Mouse (Mus musculus) gastrocnemius, postnatal 4 days (tissue): ENCODE measurements at regions not wholly inside any gene's neighbourhood (a gene's known extent, or its start where the extent isn't known, plus 50 kb on each side); places are given as distances from the start of the nearest gene placed in this dataset.

ENCODE experiments used
- DNase-seq, 2 experiments: peaks; one replicate each; pipeline ENCODE4 v3.0.0; 2021 to 2022; ENCODE audit warnings: low spot score in 2 of 2, mixed read lengths in 2 of 2

GRCm38 (mm10) chr12:110387056-110387455, 59.9 kb upstream of the Ppp2r5c start:
- DNase-seq, result no peak

DNA sequence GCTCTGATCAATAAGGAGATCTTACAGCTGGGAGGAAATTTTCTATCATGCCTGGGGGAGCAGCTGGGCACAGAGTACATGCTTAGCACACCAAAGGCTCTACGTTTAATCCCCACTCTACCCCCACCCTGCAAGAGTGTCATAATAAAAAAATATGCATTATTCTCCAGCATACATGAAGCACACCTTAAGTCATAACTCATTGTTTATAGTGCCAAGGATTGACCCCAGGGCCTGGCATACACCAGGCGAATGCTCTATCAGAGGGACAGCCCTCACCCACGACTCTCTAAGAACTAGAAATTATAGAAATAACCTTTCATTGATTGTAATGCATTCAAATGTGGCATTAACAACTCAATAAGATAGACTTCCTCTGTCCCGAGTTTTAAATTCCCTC, 59.4 kb upstream of the Ppp2r5c start:
- no peak for DNase-seq

GRCm38 (mm10) chr12:110389439-110389838, 57.5 kb upstream of the Ppp2r5c start:
- no peak for DNase-seq

DNA sequence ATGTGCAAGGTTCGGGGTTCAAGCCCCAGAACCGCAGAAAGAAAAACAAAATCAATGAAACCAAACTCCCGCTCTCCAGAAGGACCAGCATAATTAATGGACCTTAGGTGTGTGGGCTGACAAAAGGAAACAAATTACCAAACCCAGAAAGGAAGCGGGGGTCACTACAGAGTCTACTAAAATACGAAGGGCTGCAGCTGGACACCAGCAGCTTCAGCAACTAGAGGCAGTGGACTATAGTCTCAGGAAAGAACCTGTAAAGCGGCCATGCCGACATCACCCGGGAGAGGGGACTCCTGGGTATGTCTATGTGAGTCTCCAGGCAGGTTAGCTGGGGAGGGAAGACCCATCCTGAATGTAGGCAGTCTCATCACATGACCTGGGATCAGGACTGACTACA, 55.5 kb upstream of the Ppp2r5c start:
- DNase-seq, result no peak

DNA sequence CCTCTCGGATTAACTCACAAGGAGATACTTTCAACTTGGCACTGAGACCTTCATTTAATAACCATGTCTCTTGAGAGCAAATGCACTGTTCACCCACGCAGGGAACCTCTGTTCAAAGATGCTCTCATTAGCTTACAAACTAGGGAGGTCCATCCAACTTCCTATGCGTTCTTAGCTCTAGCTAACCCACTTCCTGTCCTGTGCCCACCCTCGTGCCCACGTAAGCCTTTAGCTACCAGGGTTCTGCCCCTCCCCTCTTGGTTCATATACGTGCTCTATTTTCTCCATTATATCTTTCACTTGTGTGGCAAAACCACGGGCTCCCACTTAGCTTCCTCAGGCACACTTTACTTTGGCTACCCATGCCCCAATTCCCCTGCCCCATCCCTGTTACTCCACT, 53.4 kb upstream of the Ppp2r5c start:
- DNase-seq, result no peak
